In the genomic region with DNA sequence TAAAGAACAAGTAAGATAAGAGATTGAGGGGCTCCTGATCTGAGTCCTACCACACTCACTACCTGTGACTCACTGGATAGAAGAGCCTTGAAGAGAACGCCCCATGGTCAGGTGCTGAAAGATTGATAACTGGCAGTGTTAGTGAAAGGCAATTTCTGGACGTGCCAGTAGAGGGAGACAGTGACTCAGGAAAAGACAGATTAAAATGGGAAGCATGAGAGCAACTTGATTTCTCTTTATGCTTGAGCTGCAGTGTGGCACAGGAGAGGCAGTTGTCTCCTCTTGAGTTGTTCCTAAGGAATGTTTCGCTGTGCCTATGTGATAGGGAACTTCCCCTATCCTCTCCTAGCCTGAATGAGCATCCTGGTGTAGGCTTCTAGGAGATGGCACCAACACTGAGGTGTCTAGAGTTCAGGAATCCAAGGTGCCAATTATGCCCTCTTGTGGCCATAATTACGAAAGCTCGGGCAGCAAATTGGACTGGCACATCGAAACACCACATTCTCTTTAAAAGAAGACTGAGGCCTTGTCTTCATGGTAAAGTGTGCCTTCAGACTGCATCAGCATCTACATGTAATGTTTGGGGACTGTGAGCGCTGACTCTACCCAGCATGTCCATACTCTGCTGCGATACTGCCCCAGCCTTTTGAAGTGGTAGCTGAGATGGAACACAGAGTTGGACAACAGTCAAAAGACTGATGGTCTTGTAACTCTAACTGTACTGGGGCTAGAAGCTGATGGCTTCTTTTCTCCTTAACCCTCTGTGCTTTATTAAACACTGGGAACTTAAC, we compare ENCODE assay signal across 8 mouse cellular contexts. TPM values are rescaled to one million over a fixed set of nuclear protein-coding genes. Genes with fewer than 3 reads are reported as not detected.
A peak's percentile ranks its signal among the peaks of the same experiment; 100 is the strongest.
DNase-seq lines count a peak whose midpoint lies in the region; ATAC-seq and TF ChIP-seq lines count a peak whose summit lies in the region.

No protein-coding gene starts in this region.

- H3K9ac ChIP-seq in hindbrain, embryonic 13.5 days, result no peak overlapping the region
- no peak overlapping the region for H3K9ac ChIP-seq in lung, postnatal 0 days (replicated peaks; ENCODE audit: low read depth)

- no peaks in the 10 kb centered on the region for H3K36me3 ChIP-seq in hindbrain, embryonic 13.5 days
- H3K36me3 ChIP-seq in lung, postnatal 0 days (ENCODE audit: insufficient read depth, low read length), result no peaks in the 10 kb centered on the region

- TF ChIP-seq CTCF in Patski (IDR thresholded peaks at IDR 0.05), result peak; percentile 87
- TF ChIP-seq CTCF in lung, postnatal 0 days (IDR thresholded peaks at IDR 0.05), result peak; percentile 86

- peak; percentile 20 for DNase-seq in Patski (ENCODE audit: low read depth, low spot score)
- peak; percentile 88 for DNase-seq in cerebellum, postnatal 14 days
- DNase-seq in frontal cortex, postnatal 25 days (ENCODE audit: low spot score in 2 of 2), result peak; percentile 77 to 81
- peak; percentile 88 to 90 for DNase-seq in layer of hippocampus, postnatal 10 days (ENCODE audit: low spot score in 2 of 2)
- DNase-seq in lung, postnatal 0 days (ENCODE audit: low spot score), result peak; percentile 87
- DNase-seq in ovary, postnatal 14 days (ENCODE audit: low spot score), result peak; percentile 68
- peak; percentile 56 for DNase-seq in thymus, postnatal 25 days

- H3K4me2 ChIP-seq in hindbrain, embryonic 13.5 days, result no peak overlapping the region
- H3K4me2 ChIP-seq in lung, postnatal 0 days (replicated peaks; ENCODE audit: low read depth, low read length), result no peak overlapping the region

- H3K9me3 ChIP-seq in hindbrain, embryonic 13.5 days, result no peaks in the 10 kb centered on the region
- no peaks in the 10 kb centered on the region for H3K9me3 ChIP-seq in lung, postnatal 0 days (ENCODE audit: low read length)

- no peak overlapping the region for H3K4me3 ChIP-seq in hindbrain, embryonic 13.5 days
- no peak overlapping the region for H3K4me3 ChIP-seq in lung, postnatal 0 days (ENCODE audit: low read depth, low read length)

- CTCF ChIA-PET in Patski (lab: Charles Lee), result interaction anchor here (0.9 to 14.1 kb wide), 21 partner anchors 10 to 145 kb away, joined by 3 to 330 read pairs (median 8); a partner anchor contains a TSS

- H3K4me1 ChIP-seq in hindbrain, embryonic 13.5 days (replicated peaks), result no peaks in the 10 kb centered on the region
- H3K4me1 ChIP-seq in lung, postnatal 0 days (ENCODE audit: insufficient read depth, low read depth, low read length), result no peaks in the 10 kb centered on the region

- H3K27ac ChIP-seq in hindbrain, embryonic 13.5 days, result no peak overlapping the region
- no peak overlapping the region for H3K27ac ChIP-seq in lung, postnatal 0 days (ENCODE audit: low read length)

- ATAC-seq in Patski, result peak; percentile 92
- peak; percentile 83 for ATAC-seq in hindbrain, embryonic 13.5 days (ENCODE audit: low FRiP score)
- ATAC-seq in lung, postnatal 0 days, result peak; percentile 81

- POLR2A ChIA-PET in Patski (lab: Charles Lee), result interaction anchor here (0.7 to 2.4 kb wide), 4 partner anchors 14 to 51 kb away, joined by 4 to 10 read pairs (median 8); a partner anchor contains a TSS

- in situ Hi-C loops in Patski (cut with MboI; ENCODE audit: low pct_unique_long_range_greater_than_20kb), result loop anchor here (5.0 kb wide), 2 partner anchors 51 to 99 kb away; a partner anchor contains a TSS

- peaks cover 11% of the 10 kb centered on the region for H3K27me3 ChIP-seq in Patski
- no peaks in the 10 kb centered on the region for H3K27me3 ChIP-seq in hindbrain, embryonic 13.5 days
- no peaks in the 10 kb centered on the region for H3K27me3 ChIP-seq in lung, postnatal 0 days (replicated peaks; ENCODE audit: insufficient read depth, low read length)

- WGBS in hindbrain, embryonic 13.5 days, result 48% methylated on average over 8 of the region's 8 CpGs
- 33% methylated on average over 8 of the region's 8 CpGs for WGBS in lung, postnatal 0 days

- no peak for TF ChIP-seq EP300 in lung, postnatal 0 days (IDR thresholded peaks at IDR 0.05)

RNA-seq across cellular contexts. Expression of a gene that starts 13.5 kb away (rescaled TPM):
- polyA plus RNA-seq in Patski (2021), result not detected
- not detected in 2 replicates for polyA plus RNA-seq in hindbrain, embryonic 13.5 days (2015; fragmentation: Nextera tagmentation; extraction: Ambion mirVana)
- total RNA-seq in layer of hippocampus, postnatal 10 days (2021), result not detected
- 0.94 and 1.5 TPM in 2 replicates for polyA plus RNA-seq in lung, postnatal 0 days (2015; fragmentation: Nextera tagmentation; extraction: Ambion mirVana)

RNA-seq across cellular contexts. Expression of a gene that starts 16.4 kb away (rescaled TPM):
- not detected for polyA plus RNA-seq in Patski (2021)
- not detected in 2 replicates for polyA plus RNA-seq in hindbrain, embryonic 13.5 days (2015; fragmentation: Nextera tagmentation; extraction: Ambion mirVana)
- total RNA-seq in layer of hippocampus, postnatal 10 days (2021), result not detected
- 1.5 and 2.5 TPM in 2 replicates for polyA plus RNA-seq in lung, postnatal 0 days (2015; fragmentation: Nextera tagmentation; extraction: Ambion mirVana)

RNA-seq across cellular contexts. Expression of a gene that starts 24.2 kb away (rescaled TPM):
- 1,093 TPM for polyA plus RNA-seq in Patski (2021)
- polyA plus RNA-seq in hindbrain, embryonic 13.5 days (2015; fragmentation: Nextera tagmentation; extraction: Ambion mirVana), result 522 and 533 TPM in 2 replicates
- total RNA-seq in layer of hippocampus, postnatal 10 days (2021), result 1,000 to 10,000 TPM; 2,230 to 2,265 TPM
- 755 and 866 TPM in 2 replicates for polyA plus RNA-seq in lung, postnatal 0 days (2015; fragmentation: Nextera tagmentation; extraction: Ambion mirVana)

RNA-seq across cellular contexts. Expression of a gene that starts 31.4 kb away (rescaled TPM):
- not detected for polyA plus RNA-seq in Patski (2021)
- polyA plus RNA-seq in hindbrain, embryonic 13.5 days (2015; fragmentation: Nextera tagmentation; extraction: Ambion mirVana), result not detected in 2 replicates
- not detected for total RNA-seq in layer of hippocampus, postnatal 10 days (2021)
- polyA plus RNA-seq in lung, postnatal 0 days (2015; fragmentation: Nextera tagmentation; extraction: Ambion mirVana), result not detected in 2 replicates

RNA-seq across cellular contexts. Expression of a gene that starts 52.7 kb away (rescaled TPM):
- not detected for polyA plus RNA-seq in Patski (2021)
- not detected in 2 replicates for polyA plus RNA-seq in hindbrain, embryonic 13.5 days (2015; fragmentation: Nextera tagmentation; extraction: Ambion mirVana)
- not detected for total RNA-seq in layer of hippocampus, postnatal 10 days (2021)
- polyA plus RNA-seq in lung, postnatal 0 days (2015; fragmentation: Nextera tagmentation; extraction: Ambion mirVana), result 12.9 and 19.4 TPM in 2 replicates

Comparison
In these comparisons a context has a peak if more than half of its experiments do, and no peak if none do; other contexts are left out.
1. DNase-seq: peak in every context shown above with its lines; median percentile 89 in layer of hippocampus, postnatal 10 days; 88 in cerebellum, postnatal 14 days; 87 in lung, postnatal 0 days; 79 in frontal cortex, postnatal 25 days; 68 in ovary, postnatal 14 days; 56 in thymus, postnatal 25 days; 20 in Patski.